Mouse (Mus musculus) cerebellum, adult 8-10 months (tissue): ENCODE data around the gene Fbxo2.
"Not testable (repeated sequence)": the region's sequence is repeated elsewhere in the genome, so short reads cannot be mapped to it uniquely, and the experiment has no call there.

Experiments used
- DNase-seq: peaks from one replicate; pipeline ENCODE4 v3.0.0; 2022

Fbxo2 gene

GRCm38 (mm10) chr4:148147714-148148113, 12.7 kb upstream of the Fbxo2 start:
- peak; percentile 9 for DNase-seq

- peak; percentile 33 for DNase-seq
Observed at GRCm38 (mm10) chr4:148149540-148149939, 10.9 kb upstream of the Fbxo2 start.

- peak; percentile 20 for DNase-seq
Observed at GRCm38 (mm10) chr4:148150242-148150641, 10.2 kb upstream of the Fbxo2 start.

- no peak for DNase-seq
Observed at GRCm38 (mm10) chr4:148150953-148151266, 9.5 kb upstream of the Fbxo2 start.

GRCm38 (mm10) chr4:148151267-148152168, 8.9 kb upstream of the Fbxo2 start, which contains the start of gene Fbxo6:
Gene Fbxo6 (minus strand): TSS chr4:148152140.
- peak; percentile 81 for DNase-seq

GRCm38 (mm10) chr4:148152547-148152946, 7.9 kb upstream of the Fbxo2 start:
- DNase-seq: peak; percentile 26

- no peak for DNase-seq
Observed at GRCm38 (mm10) chr4:148154006-148154405, 6.4 kb upstream of the Fbxo2 start.

- peak; percentile 59 for DNase-seq
Observed at GRCm38 (mm10) chr4:148154982-148155381, 5.4 kb upstream of the Fbxo2 start.

- peak; percentile 53 for DNase-seq
Observed at GRCm38 (mm10) chr4:148158436-148159348, 1.7 kb upstream of the Fbxo2 start.

- DNase-seq: peak; percentile 97
Observed at GRCm38 (mm10) chr4:148159544-148160435, 631 bp upstream of the Fbxo2 start.

GRCm38 (mm10) chr4:148164002-148164439, 3.6 kb downstream of the Fbxo2 start:
- DNase-seq: peak; percentile 53

- DNase-seq: no peak
Observed at GRCm38 (mm10) chr4:148164461-148164860, 4.0 kb downstream of the Fbxo2 start.

- DNase-seq: peak; percentile 24
Observed at GRCm38 (mm10) chr4:148165551-148165950, 5.1 kb downstream of the Fbxo2 start.

GRCm38 (mm10) chr4:148166431-148166830, 6.0 kb downstream of the Fbxo2 start:
- DNase-seq: peak; percentile 45

GRCm38 (mm10) chr4:148166986-148167385, 6.6 kb downstream of the Fbxo2 start:
- peak; percentile 69 for DNase-seq

GRCm38 (mm10) chr4:148168287-148168686, 7.9 kb downstream of the Fbxo2 start:
- peak; percentile 67 for DNase-seq

- DNase-seq: no peak
Observed at GRCm38 (mm10) chr4:148169586-148169985, 9.2 kb downstream of the Fbxo2 start.

GRCm38 (mm10) chr4:148170842-148171241, 10.4 kb downstream of the Fbxo2 start:
- DNase-seq: peak; percentile 67

GRCm38 (mm10) chr4:148171261-148171660, 10.8 kb downstream of the Fbxo2 start:
- DNase-seq: no peak

GRCm38 (mm10) chr4:148173811-148174494, 13.5 kb downstream of the Fbxo2 start:
- peak; percentile 43 for DNase-seq

GRCm38 (mm10) chr4:148174495-148174862, 14.1 kb downstream of the Fbxo2 start:
- DNase-seq: no peak

GRCm38 (mm10) chr4:148176603-148177002, 16.2 kb downstream of the Fbxo2 start:
- not testable (repeated sequence) for DNase-seq
